Comparison of ENCODE assay signal across 9 mouse cellular contexts in the genomic region with DNA sequence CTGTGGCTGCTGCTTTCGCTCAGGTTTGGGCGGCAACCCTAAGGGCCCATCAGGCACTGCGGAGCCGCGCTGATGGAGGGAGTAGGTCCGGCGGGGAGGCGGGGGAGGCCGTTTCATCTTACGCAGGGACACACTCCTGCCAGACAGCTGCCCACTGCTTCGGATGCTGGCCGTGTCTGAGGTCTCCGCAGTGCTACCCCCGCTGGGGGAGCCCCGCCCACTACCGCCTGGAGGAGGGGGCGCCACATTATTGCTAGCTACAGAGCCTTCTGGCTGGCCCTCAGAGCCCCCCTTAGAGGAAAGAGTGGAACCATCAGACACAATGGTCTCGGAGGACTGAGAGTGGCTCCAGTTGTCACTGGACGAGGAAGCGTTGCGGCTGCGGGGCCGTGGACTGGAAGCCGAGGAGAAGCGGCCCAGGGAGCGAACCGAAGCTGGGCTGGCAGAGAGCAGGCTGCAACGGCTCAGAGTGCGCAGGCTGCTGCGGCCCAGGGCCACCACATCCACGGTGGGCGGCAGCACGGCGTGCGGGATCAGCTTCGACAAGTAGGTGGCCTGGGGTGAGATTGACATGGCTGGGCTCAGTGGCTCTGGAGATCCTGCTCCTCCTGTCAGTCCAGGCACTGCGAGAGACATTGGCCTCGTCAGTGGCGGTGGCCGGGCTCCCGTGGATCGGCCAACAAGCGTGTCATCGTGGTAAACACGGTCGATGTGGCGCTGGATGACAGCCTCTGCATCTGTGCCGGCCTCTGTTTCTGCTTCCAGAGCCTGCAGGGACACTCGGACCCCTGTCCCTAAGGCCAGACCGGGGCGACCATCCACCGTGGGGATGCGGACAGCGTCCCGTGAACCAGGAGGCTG. TPM values are rescaled to one million over a fixed set of nuclear protein-coding genes. Genes with fewer than 3 reads are reported as not detected.
A peak's percentile ranks its signal among the peaks of the same experiment; 100 is the strongest.
DNase-seq lines count a peak whose midpoint lies in the region; ATAC-seq and TF ChIP-seq lines count a peak whose summit lies in the region.
"Had no signal": no experiment of that assay in that cellular context is flagged by ENCODE, and none has a peak within 500 bp of the region (broad histone marks: within the 10 kb centered on the region; RNA-seq: fewer than 3 reads in every experiment).

No protein-coding gene starts in this region.

- peak overlapping the region; percentile 48 for H3K9ac ChIP-seq in embryonic facial prominence, embryonic 14.5 days (ENCODE audit: low read depth, low read length)
- no peak overlapping the region for H3K9ac ChIP-seq in intestine, embryonic 15.5 days
- peak overlapping the region; percentile 43 for H3K9ac ChIP-seq in neural tube, embryonic 14.5 days (replicated peaks; ENCODE audit: low read depth, low read length)

- TF ChIP-seq CTCF in left cerebral cortex, adult 2 months (IDR thresholded peaks at IDR 0.05) = no peak

- intact Hi-C loops in left cerebral cortex, adult 2 months (cut with DNase I) = no loop called here
- intact Hi-C loops in left cerebral cortex, postnatal 10 days (cut with DNase I) = no loop called here

- H3K4me1 ChIP-seq in embryonic facial prominence, embryonic 14.5 days (ENCODE audit: control insufficient read depth, insufficient read depth, low read length) = peaks cover 58% of the 10 kb centered on the region
- H3K4me1 ChIP-seq in intestine, embryonic 15.5 days (replicated peaks) = peaks cover 30% of the 10 kb centered on the region
- peaks cover 27% of the 10 kb centered on the region for H3K4me1 ChIP-seq in neural tube, embryonic 14.5 days (ENCODE audit: control insufficient read depth, insufficient read depth, low read length)

- peak overlapping the region; percentile 10; the same call in 1 of the 2 replicates for H3K4me3 ChIP-seq in left cerebral cortex, adult 2 months
- peak overlapping the region; percentile 13 for H3K4me3 ChIP-seq in embryonic facial prominence, embryonic 14.5 days (ENCODE audit: low read depth, low read length)
- peak overlapping the region; percentile 23 for H3K4me3 ChIP-seq in intestine, embryonic 15.5 days (replicated peaks)
- H3K4me3 ChIP-seq in neural tube, embryonic 14.5 days (ENCODE audit: low read depth, low read length) = peak overlapping the region; percentile 15; the same call in 1 of the 2 replicates

- no peak for DNase-seq in left cerebral cortex, adult 2 months (ENCODE audit: extremely low spot score in 1 of 2, low spot score in 2 of 2)
- no peak for DNase-seq in left cerebral cortex, postnatal 10 days (ENCODE audit: extremely low spot score in 1 of 2, low spot score in 2 of 2)
- DNase-seq in embryonic facial prominence, embryonic 14.5 days (ENCODE audit: low spot score) = peak; percentile 57
- no peak for DNase-seq in spleen, postnatal 14 days (ENCODE audit: low spot score in 2 of 2)
- no peak for DNase-seq in urinary bladder, postnatal 36 days (ENCODE audit: low spot score in 2 of 2)
- DNase-seq: kidney, adult 8-10 months had no signal

- peak overlapping the region; percentile 50; the same call in 1 of the 2 replicates for H3K27ac ChIP-seq in left cerebral cortex, adult 2 months
- H3K27ac ChIP-seq in embryonic facial prominence, embryonic 14.5 days (replicated peaks; ENCODE audit: low read depth, low read length) = no peak overlapping the region
- H3K27ac ChIP-seq in intestine, embryonic 15.5 days = no peak overlapping the region
- no peak overlapping the region for H3K27ac ChIP-seq in neural tube, embryonic 14.5 days (ENCODE audit: low read depth, low read length)

- WGBS in embryonic facial prominence, embryonic 14.5 days = 37% methylated on average over 47 of the region's 55 CpGs
- 52% methylated on average over 55 of the region's 55 CpGs for WGBS in intestine, embryonic 15.5 days
- 21% methylated on average over 53 of the region's 55 CpGs for WGBS in neural tube, embryonic 14.5 days

- peak overlapping the region; percentile 52 for H3K4me2 ChIP-seq in embryonic facial prominence, embryonic 14.5 days (ENCODE audit: low read depth, low read length)
- peak overlapping the region; percentile 58 for H3K4me2 ChIP-seq in intestine, embryonic 15.5 days (replicated peaks)
- peak overlapping the region; percentile 44 for H3K4me2 ChIP-seq in neural tube, embryonic 14.5 days (ENCODE audit: low read depth, low read length)

- H3K9me3 ChIP-seq in embryonic facial prominence, embryonic 14.5 days (ENCODE audit: control insufficient read depth, low read length) = no peaks in the 10 kb centered on the region
- no peaks in the 10 kb centered on the region for H3K9me3 ChIP-seq in intestine, embryonic 15.5 days
- H3K9me3 ChIP-seq in neural tube, embryonic 14.5 days (ENCODE audit: control insufficient read depth, low read length) = no peaks in the 10 kb centered on the region

- ATAC-seq in embryonic facial prominence, embryonic 14.5 days (ENCODE audit: low read depth) = peak; percentile 14; the same call in 1 of the 2 replicates
- no peak for ATAC-seq in intestine, embryonic 15.5 days
- no peak for ATAC-seq in neural tube, embryonic 14.5 days (ENCODE audit: low read depth)
- no peak for ATAC-seq in granulocyte monocyte progenitor cell, adult 5-6 weeks (replicated peaks; ENCODE audit: poor library complexity, severe bottlenecking)

- H3K27me3 ChIP-seq in embryonic facial prominence, embryonic 14.5 days (replicated peaks; ENCODE audit: control insufficient read depth, insufficient read depth, low read length) = no peaks in the 10 kb centered on the region
- 0 out of 2 replicates have a peak, but pooled peaks cover 3% of the 10 kb centered on the region for H3K27me3 ChIP-seq in intestine, embryonic 15.5 days (replicated peaks)
- H3K27me3 ChIP-seq in neural tube, embryonic 14.5 days (ENCODE audit: control insufficient read depth, insufficient read depth, low read length) = no peaks in the 10 kb centered on the region

- peaks cover 57% of the 10 kb centered on the region for H3K36me3 ChIP-seq in embryonic facial prominence, embryonic 14.5 days (ENCODE audit: control insufficient read depth, insufficient read depth, low read length)
- peaks cover 35% of the 10 kb centered on the region for H3K36me3 ChIP-seq in intestine, embryonic 15.5 days
- peaks cover 41% of the 10 kb centered on the region for H3K36me3 ChIP-seq in neural tube, embryonic 14.5 days (ENCODE audit: control insufficient read depth, insufficient read depth, low read length)

RNA-seq across cellular contexts. Expression of a gene that starts 34.1 kb away (rescaled TPM):
- total RNA-seq in left cerebral cortex, adult 2 months (2021) = 10 to 100 TPM; 87.4 to 93.1 TPM
- total RNA-seq in left cerebral cortex, postnatal 10 days (2021) = 100 to 1,000 TPM; 103 to 105 TPM
- 74.9 and 78.3 TPM in 2 replicates for polyA plus RNA-seq in embryonic facial prominence, embryonic 14.5 days (2014; fragmentation: Nextera tagmentation; extraction: Ambion mirVana)
- 94.2 and 97.2 TPM in 2 replicates for polyA plus RNA-seq in intestine, embryonic 15.5 days (2015; fragmentation: Nextera tagmentation; extraction: Ambion mirVana)
- 130 and 134 TPM in 2 replicates for polyA plus RNA-seq in neural tube, embryonic 14.5 days (2014; fragmentation: Nextera tagmentation; extraction: Ambion mirVana)
- 42.7 and 44.3 TPM in 2 replicates for total RNA-seq in granulocyte monocyte progenitor cell, adult 5-6 weeks (2014; fragmentation: Nextera tagmentation)
- total RNA-seq in granulocyte monocyte progenitor cell, adult 5-6 weeks (2017) = 56.7 and 64.5 TPM in 2 replicates

RNA-seq across cellular contexts. Expression of a gene that starts 34.1 kb away (rescaled TPM):
- 10 to 100 TPM; 33.9 to 34.5 TPM for total RNA-seq in left cerebral cortex, adult 2 months (2021)
- total RNA-seq in left cerebral cortex, postnatal 10 days (2021) = 10 to 100 TPM; 40.1 to 45.7 TPM
- 12.6 and 15.5 TPM in 2 replicates for polyA plus RNA-seq in embryonic facial prominence, embryonic 14.5 days (2014; fragmentation: Nextera tagmentation; extraction: Ambion mirVana)
- 12.5 and 14.5 TPM in 2 replicates for polyA plus RNA-seq in intestine, embryonic 15.5 days (2015; fragmentation: Nextera tagmentation; extraction: Ambion mirVana)
- polyA plus RNA-seq in neural tube, embryonic 14.5 days (2014; fragmentation: Nextera tagmentation; extraction: Ambion mirVana) = 18.3 and 19.8 TPM in 2 replicates
- 20.8 and 30.0 TPM in 2 replicates for total RNA-seq in granulocyte monocyte progenitor cell, adult 5-6 weeks (2014; fragmentation: Nextera tagmentation)
- total RNA-seq in granulocyte monocyte progenitor cell, adult 5-6 weeks (2017) = 14.8 and 18.3 TPM in 2 replicates

RNA-seq across cellular contexts. Expression of a gene that starts 37.6 kb away (rescaled TPM):
- 10 to 100 TPM; 22.5 to 25.9 TPM for total RNA-seq in left cerebral cortex, adult 2 months (2021)
- 10 to 100 TPM; 11.1 to 15.8 TPM for total RNA-seq in left cerebral cortex, postnatal 10 days (2021)
- polyA plus RNA-seq in embryonic facial prominence, embryonic 14.5 days (2014; fragmentation: Nextera tagmentation; extraction: Ambion mirVana) = 6.1 and 6.2 TPM in 2 replicates
- polyA plus RNA-seq in intestine, embryonic 15.5 days (2015; fragmentation: Nextera tagmentation; extraction: Ambion mirVana) = 9.7 and 10.3 TPM in 2 replicates
- polyA plus RNA-seq in neural tube, embryonic 14.5 days (2014; fragmentation: Nextera tagmentation; extraction: Ambion mirVana) = 4.5 and 6.2 TPM in 2 replicates
- total RNA-seq in granulocyte monocyte progenitor cell, adult 5-6 weeks (2014; fragmentation: Nextera tagmentation) = 0.32 and 0.88 TPM in 2 replicates
- 0.05 TPM in 1 of 2 replicates, not detected in the other for total RNA-seq in granulocyte monocyte progenitor cell, adult 5-6 weeks (2017)

Comparison
In these comparisons a context has a peak if more than half of its experiments do, and no peak if none do; other contexts are left out.
1. RNA of a gene that starts 37.6 kb away (total RNA-seq): 22.5 to 25.9 TPM in left cerebral cortex, adult 2 months and 11.1 to 15.8 TPM in left cerebral cortex, postnatal 10 days; 0.05 to 0.88 TPM in granulocyte monocyte progenitor cell, adult 5-6 weeks; every median in the first group is over 4 times any median in the second.
2. Peak in every context shown above with its lines, with median percentiles within 50 percentile points of each other: H3K4me3 ChIP-seq and H3K4me2 ChIP-seq.